In the genomic region with DNA sequence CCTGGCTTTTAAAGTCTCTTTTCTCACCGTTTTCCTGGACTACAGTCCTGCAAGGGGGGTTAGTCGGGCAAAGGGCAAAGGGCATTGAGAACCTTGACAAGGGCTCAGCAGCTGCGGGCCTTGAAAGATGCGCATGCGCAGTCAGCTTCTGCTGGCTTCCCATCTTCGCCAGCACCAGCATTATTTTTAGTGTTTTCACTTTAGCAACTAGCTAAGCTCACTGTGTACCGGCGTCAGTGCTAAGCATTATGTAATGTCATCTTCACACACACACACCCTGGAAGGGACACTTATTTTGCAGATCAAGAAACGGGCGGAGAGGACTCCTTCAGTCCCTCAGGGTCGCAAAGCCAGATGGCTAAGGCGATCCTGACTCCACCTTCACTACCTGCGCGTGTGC, we compare ENCODE assay signal across 8 mouse cellular contexts. TPM values are rescaled to one million over a fixed set of nuclear protein-coding genes. Genes with fewer than 3 reads are reported as not detected.
DNase-seq lines count a peak whose midpoint lies in the region; ATAC-seq lines count a peak whose summit lies in the region.

No protein-coding gene starts in this region.

- peaks cover 37% of the 10 kb centered on the region for H3K4me1 ChIP-seq in erythroblast, embryonic 14.5 days (ENCODE audit: control insufficient read depth)
- H3K4me1 ChIP-seq in heart, embryonic 14.5 days (ENCODE audit: control insufficient read depth in 2 of 2, insufficient read depth in 2 of 2, low read length in 2 of 2) = peaks cover 11 to 21% of the 10 kb centered on the region in 2 experiments
- peaks cover 31% of the 10 kb centered on the region for H3K4me1 ChIP-seq in liver, embryonic 12.5 days
- H3K4me1 ChIP-seq in neural tube, embryonic 11.5 days (ENCODE audit: control insufficient read depth, insufficient read depth, low read length) = peaks cover 16% of the 10 kb centered on the region

- H3K9me3 ChIP-seq in erythroblast, embryonic 14.5 days (ENCODE audit: control insufficient read depth, low read length) = no peaks in the 10 kb centered on the region
- no peaks in the 10 kb centered on the region for H3K9me3 ChIP-seq in heart, embryonic 14.5 days (ENCODE audit: control insufficient read depth, low read length)
- no peaks in the 10 kb centered on the region for H3K9me3 ChIP-seq in liver, embryonic 12.5 days (replicated peaks)
- no peaks in the 10 kb centered on the region for H3K9me3 ChIP-seq in neural tube, embryonic 11.5 days (ENCODE audit: control insufficient read depth, low read length)

- peak overlapping the region; percentile 67 for H3K9ac ChIP-seq in heart, embryonic 14.5 days (ENCODE audit: low read length)
- H3K9ac ChIP-seq in liver, embryonic 12.5 days = peak overlapping the region; percentile 72
- no peak overlapping the region; the same call in 1 of the 2 replicates for H3K9ac ChIP-seq in neural tube, embryonic 11.5 days (ENCODE audit: low read length)

- 9% methylated on average over 14 of the region's 14 CpGs for WGBS in heart, embryonic 14.5 days
- 5% methylated on average over 14 of the region's 14 CpGs for WGBS in liver, embryonic 12.5 days (ENCODE audit: insufficient replicate concordance)
- 5% methylated on average over 14 of the region's 14 CpGs for WGBS in neural tube, embryonic 11.5 days

- peak overlapping the region; percentile 81 for H3K4me3 ChIP-seq in erythroblast, embryonic 14.5 days (replicated peaks)
- H3K4me3 ChIP-seq in heart, embryonic 14.5 days (ENCODE audit: control insufficient read depth in 1 of 2, insufficient read depth in 1 of 2, low read depth in 1 of 2, low read length in 2 of 2) = peak overlapping the region; percentile 36 to 45
- H3K4me3 ChIP-seq in liver, embryonic 12.5 days = peak overlapping the region; percentile 69
- H3K4me3 ChIP-seq in neural tube, embryonic 11.5 days (ENCODE audit: low read depth, low read length) = peak overlapping the region; percentile 31

- H3K36me3 ChIP-seq in erythroblast, embryonic 14.5 days (ENCODE audit: control insufficient read depth) = peaks cover 15% of the 10 kb centered on the region
- H3K36me3 ChIP-seq in heart, embryonic 14.5 days (ENCODE audit: control insufficient read depth, insufficient read depth, low read length) = peaks cover 18% of the 10 kb centered on the region
- H3K36me3 ChIP-seq in liver, embryonic 12.5 days = peaks cover 16% of the 10 kb centered on the region
- H3K36me3 ChIP-seq in neural tube, embryonic 11.5 days (ENCODE audit: control insufficient read depth, insufficient read depth, low read length) = peaks cover 2% of the 10 kb centered on the region; the same call in 1 of the 2 replicates

- H3K27me3 ChIP-seq in erythroblast, embryonic 14.5 days (ENCODE audit: control insufficient read depth) = peaks cover 16% of the 10 kb centered on the region
- no peaks in the 10 kb centered on the region; the same call in 1 of the 2 replicates for H3K27me3 ChIP-seq in heart, embryonic 14.5 days (ENCODE audit: control insufficient read depth, insufficient read depth, low read length)
- H3K27me3 ChIP-seq in liver, embryonic 12.5 days (replicated peaks) = 0 out of 2 replicates have a peak, but pooled peaks cover 4% of the 10 kb centered on the region
- peaks cover 8% of the 10 kb centered on the region for H3K27me3 ChIP-seq in neural tube, embryonic 11.5 days (ENCODE audit: control insufficient read depth, insufficient read depth, low read length)

- H3K4me2 ChIP-seq in heart, embryonic 14.5 days (ENCODE audit: low read length) = peak overlapping the region; percentile 86
- H3K4me2 ChIP-seq in liver, embryonic 12.5 days = peak overlapping the region; percentile 93
- peak overlapping the region; percentile 61 for H3K4me2 ChIP-seq in neural tube, embryonic 11.5 days (ENCODE audit: low read depth)

- ATAC-seq in heart, embryonic 14.5 days (ENCODE audit: insufficient number of reproducible peaks, insufficient read depth, low FRiP score, low read depth) = no peak; the same call in 1 of the 2 replicates
- ATAC-seq in liver, embryonic 12.5 days = no peak
- ATAC-seq in neural tube, embryonic 11.5 days (ENCODE audit: insufficient read depth, low FRiP score, low TSS enrichment) = no peak

- 0 out of 4 replicates have a peak overlapping the region, but pooled peaks of 1 of the 2 experiments have one; percentile 14 for H3K27ac ChIP-seq in heart, embryonic 14.5 days (replicated peaks in 1 of 2; ENCODE audit: control insufficient read depth in 1 of 2, insufficient read depth in 1 of 2, low read depth in 2 of 2, low read length in 2 of 2)
- H3K27ac ChIP-seq in liver, embryonic 12.5 days = peak overlapping the region; percentile 81
- no peak overlapping the region for H3K27ac ChIP-seq in neural tube, embryonic 11.5 days (ENCODE audit: low read depth, low read length)

- DNase-seq in CD8-positive naive resting alpha-beta T cell, adult 2 months (ENCODE audit: low read depth in 2 of 2, low spot score in 2 of 2) = peak; percentile 28 to 41
- DNase-seq in brain, adult 2 months (ENCODE audit: low read depth, low spot score) = peak; percentile 97
- DNase-seq in kidney, postnatal 10 days = peak; percentile 89
- peak; percentile 73 for DNase-seq in neural tube, embryonic 11.5 days (ENCODE audit: low spot score)
- peak; percentile 96 for DNase-seq in telencephalon, adult 2 months (ENCODE audit: low read depth, low spot score)

RNA-seq across cellular contexts. Expression of a gene that starts 7.6 kb away (rescaled TPM):
- polyA plus RNA-seq in erythroblast, embryonic 14.5 days (2012) = 0.03 TPM in 1 of 2 replicates, not detected in the other
- 4.7 and 5.6 TPM in 2 replicates for polyA plus RNA-seq in heart, embryonic 14.5 days (2014; fragmentation: Nextera tagmentation; extraction: Ambion mirVana)
- polyA plus RNA-seq in liver, embryonic 12.5 days (2016; fragmentation: Nextera tagmentation; extraction: Ambion mirVana) = 2.4 and 3.1 TPM in 2 replicates
- 23.7 and 29.5 TPM in 2 replicates for polyA plus RNA-seq in neural tube, embryonic 11.5 days (2014; fragmentation: Nextera tagmentation; extraction: Ambion mirVana)

RNA-seq across cellular contexts. Expression of a gene that starts 8.6 kb away (rescaled TPM):
- 19.4 and 20.0 TPM in 2 replicates for polyA plus RNA-seq in erythroblast, embryonic 14.5 days (2012)
- 28.8 and 31.1 TPM in 2 replicates for polyA plus RNA-seq in heart, embryonic 14.5 days (2014; fragmentation: Nextera tagmentation; extraction: Ambion mirVana)
- polyA plus RNA-seq in liver, embryonic 12.5 days (2016; fragmentation: Nextera tagmentation; extraction: Ambion mirVana) = 24.8 and 27.1 TPM in 2 replicates
- 57.0 TPM in 2 replicates for polyA plus RNA-seq in neural tube, embryonic 11.5 days (2014; fragmentation: Nextera tagmentation; extraction: Ambion mirVana)

RNA-seq across cellular contexts. Expression of a gene that starts 21.0 kb away (rescaled TPM):
- 29.8 and 38.6 TPM in 2 replicates for polyA plus RNA-seq in erythroblast, embryonic 14.5 days (2012)
- 56.6 and 64.5 TPM in 2 replicates for polyA plus RNA-seq in heart, embryonic 14.5 days (2014; fragmentation: Nextera tagmentation; extraction: Ambion mirVana)
- polyA plus RNA-seq in liver, embryonic 12.5 days (2016; fragmentation: Nextera tagmentation; extraction: Ambion mirVana) = 36.2 and 40.6 TPM in 2 replicates
- polyA plus RNA-seq in neural tube, embryonic 11.5 days (2014; fragmentation: Nextera tagmentation; extraction: Ambion mirVana) = 59.8 and 65.6 TPM in 2 replicates

RNA-seq across cellular contexts. Expression of a gene that starts 27.3 kb away (rescaled TPM):
- 0.19 and 0.32 TPM in 2 replicates for polyA plus RNA-seq in erythroblast, embryonic 14.5 days (2012)
- 0.35 and 1.8 TPM in 2 replicates for polyA plus RNA-seq in heart, embryonic 14.5 days (2014; fragmentation: Nextera tagmentation; extraction: Ambion mirVana)
- polyA plus RNA-seq in liver, embryonic 12.5 days (2016; fragmentation: Nextera tagmentation; extraction: Ambion mirVana) = 15.2 and 17.7 TPM in 2 replicates
- 0.25 and 0.51 TPM in 2 replicates for polyA plus RNA-seq in neural tube, embryonic 11.5 days (2014; fragmentation: Nextera tagmentation; extraction: Ambion mirVana)

RNA-seq across cellular contexts. Expression of a gene that starts 35.0 kb away (rescaled TPM):
- 0.21 and 0.44 TPM in 2 replicates for polyA plus RNA-seq in erythroblast, embryonic 14.5 days (2012)
- 43.7 and 48.2 TPM in 2 replicates for polyA plus RNA-seq in heart, embryonic 14.5 days (2014; fragmentation: Nextera tagmentation; extraction: Ambion mirVana)
- polyA plus RNA-seq in liver, embryonic 12.5 days (2016; fragmentation: Nextera tagmentation; extraction: Ambion mirVana) = 19.3 and 21.1 TPM in 2 replicates
- polyA plus RNA-seq in neural tube, embryonic 11.5 days (2014; fragmentation: Nextera tagmentation; extraction: Ambion mirVana) = 25.6 and 33.6 TPM in 2 replicates

Comparison
In these comparisons a context has a peak if more than half of its experiments do, and no peak if none do; other contexts are left out.
1. DNase-seq: peak in every context shown above with its lines; median percentile 97 in brain, adult 2 months; 96 in telencephalon, adult 2 months; 89 in kidney, postnatal 10 days; 73 in neural tube, embryonic 11.5 days; 34 in CD8-positive naive resting alpha-beta T cell, adult 2 months.
2. H3K4me3 ChIP-seq: peak in every context shown above with its lines; median percentile 81 in erythroblast, embryonic 14.5 days; 69 in liver, embryonic 12.5 days; 40 in heart, embryonic 14.5 days; 31 in neural tube, embryonic 11.5 days.